Mouse (Mus musculus) MEL (cell line): Measurements from ENCODE around the gene Wdr82.
A peak's percentile ranks its signal among the peaks of the same experiment; 100 is the strongest.

Experiments
- CTCF ChIP-seq, 3 experiments: IDR thresholded peaks in 2 of 3; conservative IDR thresholded peaks in 1 of 3; 2 replicates each; pipeline ENCODE4 v1.5.1; 2011 to 2012; ENCODE audit warnings: low read length in 3 of 3, low read depth in 2 of 3, mild to moderate bottlenecking in 2 of 3, improper control_type of control experiment in 1 of 3, inconsistent platforms in 1 of 3, mixed read lengths in 1 of 3, moderate library complexity in 1 of 3; ENCODE audit not compliant: control insufficient read depth in 1 of 3, insufficient read depth in 1 of 3, poor library complexity in 1 of 3, severe bottlenecking in 1 of 3
- EP300 ChIP-seq, 2 experiments: IDR thresholded peaks; 2 replicates each; pipeline ENCODE4 v1.6.1; 2011; ENCODE audit warnings: improper control_type of control experiment in 2 of 2, low read length in 2 of 2, low read depth in 1 of 2, mild to moderate bottlenecking in 1 of 2
- GABPA ChIP-seq: IDR thresholded peaks from 2 replicates; pipeline ENCODE4 v1.6.1; 2012; ENCODE audit warnings: low read depth, mild to moderate bottlenecking, inconsistent platforms, low read length, improper control_type of control experiment, moderate library complexity
- GATA1 ChIP-seq: IDR thresholded peaks from 2 replicates; pipeline ENCODE4 v1.6.1; 2011; ENCODE audit warnings: low read depth, low read length, improper control_type of control experiment
- JUND ChIP-seq: IDR thresholded peaks from 2 replicates; pipeline ENCODE4 v1.6.1; 2011; ENCODE audit warnings: low read depth, mild to moderate bottlenecking, improper control_type of control experiment, low read length
- KAT2A ChIP-seq: conservative IDR thresholded peaks from 2 replicates; pipeline ENCODE4 v1.6.1; 2012; ENCODE audit warnings: low read depth, low read length, improper control_type of control experiment, inconsistent platforms
- MYC ChIP-seq: IDR thresholded peaks from 2 replicates; pipeline ENCODE4 v1.6.1; 2011; ENCODE audit warnings: low read depth, mild to moderate bottlenecking, low read length, improper control_type of control experiment, moderate library complexity
- NELFE ChIP-seq: IDR thresholded peaks from 2 replicates; pipeline ENCODE4 v1.6.1; 2011; ENCODE audit warnings: low read depth, low read length, improper control_type of control experiment
- POLR2A ChIP-seq, 2 experiments: IDR thresholded peaks; 2 replicates each; pipeline ENCODE4 v1.6.1; 2011 to 2012; ENCODE audit warnings: low read length in 2 of 2, mild to moderate bottlenecking in 2 of 2, control low read depth in 1 of 2, improper control_type of control experiment in 1 of 2, low read depth in 1 of 2, moderate library complexity in 1 of 2; ENCODE audit not compliant: control insufficient read depth in 1 of 2, insufficient read depth in 1 of 2, poor library complexity in 1 of 2
- POLR2AphosphoS2 ChIP-seq: IDR thresholded peaks from 2 replicates; pipeline ENCODE4 v1.6.1; 2011; ENCODE audit warnings: low read length, improper control_type of control experiment
- SMC3 ChIP-seq: IDR thresholded peaks from 2 replicates; pipeline ENCODE4 v1.6.1; 2011; ENCODE audit warnings: low read depth, low read length, improper control_type of control experiment
- TBP ChIP-seq: IDR thresholded peaks from 2 replicates; pipeline ENCODE4 v1.8.0; 2011; ENCODE audit warnings: low read depth, low read length, improper control_type of control experiment
- ZC3H11A ChIP-seq: IDR thresholded peaks from 2 replicates; pipeline ENCODE4 v1.6.1; 2012; ENCODE audit warnings: low read depth, mild to moderate bottlenecking, inconsistent platforms, low read length, improper control_type of control experiment
- ZNF384 ChIP-seq: IDR thresholded peaks from 2 replicates; pipeline ENCODE4 v1.6.1; 2012; ENCODE audit warnings: low read depth, mild to moderate bottlenecking, inconsistent platforms, low read length, improper control_type of control experiment

DNA sequence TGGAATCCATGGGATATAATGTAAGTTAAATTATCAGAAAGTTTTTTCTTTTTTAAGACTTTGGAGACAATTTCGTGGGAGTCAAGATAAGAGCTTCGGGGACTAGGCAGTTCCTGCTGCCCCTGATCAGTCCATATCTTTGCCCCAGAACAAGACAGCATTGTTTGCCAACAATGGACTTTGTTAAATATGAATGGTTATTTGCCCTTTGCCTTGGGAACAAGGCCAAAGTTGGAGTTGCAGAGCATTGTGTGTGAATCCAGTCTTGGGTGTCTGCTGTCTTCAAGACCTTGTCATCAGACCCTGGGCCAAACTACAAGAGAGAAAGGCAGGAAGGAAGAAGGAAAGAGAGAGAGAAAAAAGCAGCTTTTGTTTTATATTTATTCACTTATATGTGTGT is 4.0 kb upstream of the Wdr82 start:
- no peak; a peak in 1 of 4 replicates for TF ChIP-seq EP300 (IDR thresholded peaks at IDR 0.05; ENCODE audit: low read depth in 1 of 2, low read length in 2 of 2)
- TF ChIP-seq CTCF (IDR thresholded peaks at IDR 0.05 in 2 of 3, conservative IDR thresholded peaks at IDR 0.05 in 1 of 3; ENCODE audit: control insufficient read depth in 1 of 3, insufficient read depth in 1 of 3, low read depth in 2 of 3, low read length in 3 of 3, poor library complexity in 1 of 3, severe bottlenecking in 1 of 3) = no peak
- TF ChIP-seq POLR2A (IDR thresholded peaks at IDR 0.05; ENCODE audit: control insufficient read depth in 1 of 2, insufficient read depth in 1 of 2, low read depth in 1 of 2, low read length in 2 of 2, poor library complexity in 1 of 2) = no peak
- TF ChIP-seq NELFE = no peak
- TF ChIP-seq JUND = no peak
- no peak for TF ChIP-seq SMC3
- no peak for TF ChIP-seq KAT2A
- TF ChIP-seq MYC = no peak
- no peak for TF ChIP-seq GABPA
- 0 out of 2 replicates have a peak, but pooled peaks have one; percentile 18 for TF ChIP-seq GATA1
- TF ChIP-seq POLR2AphosphoS2 = no peak
- no peak for TF ChIP-seq TBP
- TF ChIP-seq ZC3H11A = no peak
- TF ChIP-seq ZNF384 = no peak
